Mouse (Mus musculus) heart, embryonic 15.5 days (tissue): Measurements from ENCODE around the gene Oard1. TPM values are rescaled to one million over a fixed set of nuclear protein-coding genes. Genes with fewer than 3 reads are reported as not detected.
A peak's percentile ranks its signal among the peaks of the same experiment; 100 is the strongest.

Source experiments
- ATAC-seq: fragments of 200-750 bp; cut with Nextera tagmentation; replicated peaks from 2 replicates; pipeline ENCODE4 v1.8.0; 2017; ENCODE audit warnings: low read depth, moderate TSS enrichment; ENCODE audit not compliant: insufficient number of reproducible peaks, insufficient read depth, low FRiP score
- H3K27ac ChIP-seq: fragments of 300-500 bp; sonication (generic); 2 replicates; pipeline ENCODE4 v1.5.1; 2015; ENCODE audit warnings: mild to moderate bottlenecking, inconsistent platforms
- H3K27me3 ChIP-seq: fragments of 300-500 bp; sonication (generic); 2 replicates; pipeline ENCODE4 v1.6.1; 2015; ENCODE audit warnings: inconsistent platforms
- H3K36me3 ChIP-seq: fragments of 300-500 bp; sonication (generic); 2 replicates; pipeline ENCODE4 v1.6.1; 2015; ENCODE audit warnings: mild to moderate bottlenecking, inconsistent platforms
- H3K4me1 ChIP-seq: fragments of 300-500 bp; sonication (generic); replicated peaks from 2 replicates; pipeline ENCODE4 v1.6.1; 2015; ENCODE audit warnings: inconsistent platforms
- H3K4me2 ChIP-seq: fragments of 300-500 bp; sonication (generic); 2 replicates; pipeline ENCODE4 v1.6.1; 2015; ENCODE audit warnings: inconsistent platforms, mild to moderate bottlenecking, moderate library complexity
- H3K4me3 ChIP-seq: fragments of 300-500 bp; sonication (generic); 2 replicates; pipeline ENCODE4 v1.5.1; 2015; ENCODE audit warnings: mild to moderate bottlenecking, inconsistent platforms
- H3K9ac ChIP-seq: fragments of 300-500 bp; sonication (generic); 2 replicates; pipeline ENCODE4 v1.6.1; 2015; ENCODE audit warnings: mild to moderate bottlenecking, inconsistent platforms
- H3K9me3 ChIP-seq: fragments of 300-500 bp; sonication (generic); replicated peaks from 2 replicates; pipeline ENCODE4 v1.6.1; 2016; ENCODE audit warnings: inconsistent platforms
- WGBS: fragments of 180-500 bp; shearing (Covaris S2); methylation state at CpG from one replicate; pipeline ENCODE4 v1.1.7; 2015; ENCODE audit warnings: mixed read lengths; 5-methylcytosine and 5-hydroxymethylcytosine counted together
- polyA plus RNA-seq: library from polyadenylated mRNA; unstranded; fragments of >200 nt; fragmentation: Nextera tagmentation; extraction: Ambion mirVana; gene quantifications from 2 replicates; pipeline ENCODE4 v1.2.1, GENCODE M21; 2015

Gene Oard1
- polyA plus RNA-seq, 1 experiment from 2014 or later, result 33.5 TPM

DNA sequence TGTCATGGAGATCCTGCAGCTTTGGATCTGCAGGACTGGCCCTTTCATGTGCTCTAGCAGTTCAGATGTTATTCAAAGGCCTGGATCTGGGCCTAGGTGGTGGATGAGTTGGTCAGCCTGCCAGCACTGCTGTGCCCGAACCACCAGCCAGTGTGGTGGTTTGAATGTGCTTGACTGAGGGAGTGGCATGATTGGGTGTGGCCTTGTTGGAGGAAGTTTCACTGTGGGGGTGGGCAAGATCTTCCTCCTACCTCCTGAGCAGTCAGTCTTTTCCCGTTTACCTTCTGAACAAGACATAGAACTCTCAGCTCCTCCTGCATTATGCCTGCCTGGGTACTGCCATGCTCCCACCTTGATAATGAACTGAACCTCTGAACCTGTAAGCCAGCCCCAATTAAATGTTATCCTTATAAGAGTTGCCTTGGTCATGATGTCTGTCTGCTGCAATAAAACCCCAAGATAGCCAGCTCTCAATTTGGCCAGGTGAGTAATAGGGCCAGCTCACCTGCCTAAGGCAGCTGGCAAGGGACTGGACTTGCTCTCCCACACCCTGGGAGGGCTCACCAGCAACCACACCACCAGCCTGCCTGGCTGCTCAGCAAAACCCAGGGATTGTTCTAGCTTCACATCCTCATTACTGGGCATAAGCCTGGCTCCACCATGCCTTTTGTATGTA is 23.9 kb upstream of the Oard1 start:
- no peak overlapping the region for H3K4me2 ChIP-seq
- H3K9ac ChIP-seq, result no peak overlapping the region
- WGBS, result 63% methylated on average over 2 of the region's 2 CpGs
- peaks cover 48% of the 10 kb centered on the region for H3K36me3 ChIP-seq
- no peaks in the 10 kb centered on the region for H3K9me3 ChIP-seq
- no peak overlapping the region for H3K27ac ChIP-seq
- no peak overlapping the region for H3K4me3 ChIP-seq
- ATAC-seq, result no peak
- H3K27me3 ChIP-seq, result no peaks in the 10 kb centered on the region
- no peaks in the 10 kb centered on the region for H3K4me1 ChIP-seq

DNA sequence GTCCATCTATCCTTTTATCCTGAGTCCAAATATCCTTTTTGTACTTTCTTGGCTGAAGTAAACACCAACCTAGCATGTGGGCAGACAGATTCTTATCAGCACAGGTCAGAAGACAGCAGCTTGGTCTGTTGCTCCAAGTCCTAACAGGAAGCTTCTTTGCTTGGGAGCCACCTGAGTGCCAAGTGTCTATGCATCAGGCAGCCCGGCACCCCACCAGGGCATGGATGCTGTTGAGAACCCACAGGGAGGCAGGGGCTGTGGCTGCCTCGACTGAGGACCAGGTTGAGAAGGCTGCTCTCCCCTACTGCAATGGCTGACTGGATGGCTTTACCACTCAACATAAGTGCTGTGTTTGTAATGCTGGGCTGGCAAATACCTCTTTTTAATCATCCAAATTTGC is 21.1 kb upstream of the Oard1 start:
- Histone ChIP-seq H3K4me2 (no peak overlapping the region), H3K36me3 (peaks cover 76% of the 10 kb centered on the region), H3K27ac (no peak overlapping the region), H3K4me1 (no peaks in the 10 kb centered on the region), H3K4me3 (no peak overlapping the region), H3K9me3 (no peaks in the 10 kb centered on the region), H3K27me3 (no peaks in the 10 kb centered on the region), H3K9ac (no peak overlapping the region)
- no peak for ATAC-seq
- 81% methylated on average over 2 of the region's 2 CpGs for WGBS

DNA sequence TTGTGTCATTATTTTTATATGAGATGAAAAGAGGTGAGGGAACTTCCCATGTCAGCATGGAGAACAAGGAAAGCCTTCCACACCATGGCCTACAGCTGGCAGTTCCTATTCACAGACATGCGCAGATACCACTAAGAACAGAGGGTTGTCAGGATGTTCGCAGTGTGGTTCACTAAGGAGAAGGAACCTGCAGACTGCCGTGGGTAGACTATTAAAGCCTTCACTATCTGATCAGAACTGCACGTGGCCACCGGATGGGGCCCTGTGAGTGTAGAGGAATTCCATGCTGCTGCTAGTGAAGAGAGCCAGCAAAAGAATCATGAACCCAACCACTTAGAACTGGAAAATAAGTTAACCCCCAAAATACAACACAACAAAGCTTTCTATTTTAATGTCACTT is 20.4 kb upstream of the Oard1 start:
- H3K4me3 ChIP-seq, result no peak overlapping the region
- no peak overlapping the region for H3K27ac ChIP-seq
- no peak overlapping the region for H3K4me2 ChIP-seq
- ATAC-seq, result no peak
- peaks cover 83% of the 10 kb centered on the region for H3K36me3 ChIP-seq
- 65% methylated on average over 5 of the region's 5 CpGs for WGBS
- no peaks in the 10 kb centered on the region for H3K4me1 ChIP-seq
- no peak overlapping the region for H3K9ac ChIP-seq
- H3K9me3 ChIP-seq, result no peaks in the 10 kb centered on the region
- no peaks in the 10 kb centered on the region for H3K27me3 ChIP-seq

DNA sequence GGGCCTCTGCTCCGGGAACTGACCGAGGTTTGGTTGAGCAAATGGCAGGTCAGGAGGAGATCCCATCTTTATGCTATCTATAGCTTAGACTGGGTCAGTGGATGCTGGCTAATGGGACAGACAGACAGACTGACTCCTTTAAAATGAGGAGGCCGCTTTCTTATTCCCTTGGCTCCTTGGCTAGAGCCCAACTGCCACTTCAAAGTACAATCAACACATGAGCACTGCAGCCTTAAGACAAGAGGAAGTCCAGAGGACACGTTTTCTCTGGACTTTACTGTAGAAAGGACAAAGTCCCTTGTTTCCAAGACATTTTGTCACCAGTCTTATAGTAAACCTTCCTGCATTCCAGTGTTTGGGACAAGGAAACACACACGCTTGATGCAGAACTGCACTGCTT is 18.4 kb upstream of the Oard1 start:
- no peak for ATAC-seq
- Histone ChIP-seq H3K4me2 (no peak overlapping the region), H3K9ac (no peak overlapping the region), H3K4me1 (no peaks in the 10 kb centered on the region), H3K27me3 (no peaks in the 10 kb centered on the region), H3K36me3 (peaks cover 98% of the 10 kb centered on the region), H3K4me3 (no peak overlapping the region), H3K9me3 (no peaks in the 10 kb centered on the region), H3K27ac (no peak overlapping the region)
- WGBS, result 81% methylated on average over 5 of the region's 5 CpGs

DNA sequence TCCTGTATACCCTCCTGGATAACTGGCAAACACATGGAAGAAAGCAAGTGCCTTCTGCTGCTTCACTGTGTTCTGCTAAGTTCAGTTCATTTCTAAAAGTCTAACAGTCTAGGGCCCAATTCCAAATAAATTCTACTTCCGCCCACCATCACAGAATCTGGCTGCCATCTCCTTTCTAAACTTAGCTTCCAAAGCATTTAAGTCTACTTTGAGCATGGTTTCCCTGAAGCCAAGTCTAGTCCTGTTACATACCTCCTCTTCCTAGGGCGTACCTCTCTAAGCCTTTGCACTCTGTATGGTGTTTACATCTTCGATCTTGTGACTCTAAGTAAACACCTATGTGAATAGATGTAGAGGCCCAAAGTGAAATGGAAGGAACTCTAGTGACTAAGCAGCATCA is 17.2 kb upstream of the Oard1 start:
- Histone ChIP-seq H3K9me3 (no peaks in the 10 kb centered on the region), H3K27me3 (no peaks in the 10 kb centered on the region), H3K9ac (no peak overlapping the region), H3K4me1 (no peaks in the 10 kb centered on the region), H3K4me2 (no peak overlapping the region), H3K36me3 (peaks cover 88% of the 10 kb centered on the region), H3K4me3 (no peak overlapping the region), H3K27ac (no peak overlapping the region)
- 95% methylated on average over 3 of the region's 3 CpGs for WGBS
- no peak for ATAC-seq

DNA sequence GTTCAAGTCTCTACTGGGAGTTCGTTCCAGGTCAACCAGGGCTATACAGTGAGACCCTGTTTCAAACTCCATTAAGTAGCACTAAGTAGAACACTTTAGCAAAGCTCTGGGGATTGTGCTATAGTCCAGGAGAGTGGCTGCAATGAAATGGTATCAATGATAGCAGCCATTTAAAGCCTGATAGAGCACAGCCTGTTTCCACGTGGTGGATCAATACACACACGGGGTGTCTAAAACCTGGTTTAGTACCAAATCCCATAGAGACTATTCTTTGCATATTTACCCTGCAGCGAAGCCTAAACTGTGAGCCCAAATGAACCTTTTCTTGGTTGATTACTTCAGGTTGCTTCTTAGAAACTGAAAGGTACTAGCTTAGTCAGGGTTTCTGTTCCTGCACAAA is 8.1 kb upstream of the Oard1 start:
- peaks cover 5% of the 10 kb centered on the region; the same call in 1 of the 2 replicates for H3K4me1 ChIP-seq
- no peak overlapping the region for H3K27ac ChIP-seq
- H3K9me3 ChIP-seq, result no peaks in the 10 kb centered on the region
- ATAC-seq, result no peak
- H3K27me3 ChIP-seq, result no peaks in the 10 kb centered on the region
- WGBS, result 88% methylated on average over 4 of the region's 4 CpGs
- no peak overlapping the region for H3K9ac ChIP-seq
- peaks cover 28% of the 10 kb centered on the region for H3K36me3 ChIP-seq
- H3K4me2 ChIP-seq, result no peak overlapping the region
- H3K4me3 ChIP-seq, result no peak overlapping the region

DNA sequence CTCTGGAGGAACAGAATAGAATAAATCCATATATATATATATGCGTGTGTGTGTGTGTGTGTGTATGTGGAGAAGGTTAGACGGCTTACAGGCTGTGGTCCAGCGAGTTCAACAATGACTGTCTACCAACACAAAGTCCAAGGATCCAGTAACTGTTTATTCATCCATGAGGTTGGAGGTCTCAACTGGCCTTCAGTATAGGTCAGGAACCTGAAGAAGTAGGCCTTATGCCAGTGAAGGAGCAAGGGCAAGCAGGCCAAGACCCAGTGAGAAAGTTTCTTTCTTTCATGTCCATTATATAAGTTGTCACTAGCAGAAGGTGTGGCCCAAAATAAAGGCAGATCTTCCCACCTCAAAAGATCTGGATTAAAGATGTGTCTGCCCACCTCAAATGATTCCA is 7.1 kb upstream of the Oard1 start:
- Histone ChIP-seq H3K27me3 (no peaks in the 10 kb centered on the region), H3K4me2 (no peak overlapping the region), H3K4me3 (no peak overlapping the region), H3K27ac (no peak overlapping the region), H3K9me3 (no peaks in the 10 kb centered on the region), H3K9ac (no peak overlapping the region), H3K36me3 (peaks cover 25% of the 10 kb centered on the region), H3K4me1 (peaks cover 15% of the 10 kb centered on the region)
- 90% methylated on average over 3 of the region's 3 CpGs for WGBS
- ATAC-seq, result no peak

DNA sequence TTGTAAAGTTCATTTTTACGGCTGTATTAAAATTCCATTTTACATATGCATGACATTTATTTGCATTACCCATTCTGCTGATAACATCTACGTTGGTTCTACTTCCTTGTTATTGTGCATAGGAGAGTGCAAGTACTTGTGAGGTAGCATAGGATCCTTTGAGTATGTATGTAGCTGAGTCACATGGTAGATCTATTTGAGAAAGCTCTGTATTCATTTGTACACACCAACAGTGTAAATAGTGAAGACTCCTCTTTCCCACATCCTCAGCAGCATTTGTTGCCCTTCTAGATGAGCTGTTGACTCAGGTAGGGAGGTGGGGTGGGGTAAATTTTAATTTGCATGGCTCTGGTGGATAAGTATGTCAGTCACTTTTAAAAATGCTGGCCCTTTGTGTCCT is 6.0 kb upstream of the Oard1 start:
- Histone ChIP-seq H3K4me1 (peaks cover 22% of the 10 kb centered on the region), H3K27me3 (no peaks in the 10 kb centered on the region), H3K4me3 (no peak overlapping the region), H3K9me3 (no peaks in the 10 kb centered on the region), H3K36me3 (peaks cover 15% of the 10 kb centered on the region), H3K27ac (no peak overlapping the region), H3K9ac (no peak overlapping the region), H3K4me2 (no peak overlapping the region)
- ATAC-seq, result no peak
- 85% methylated on average over 2 of the region's 2 CpGs for WGBS

DNA sequence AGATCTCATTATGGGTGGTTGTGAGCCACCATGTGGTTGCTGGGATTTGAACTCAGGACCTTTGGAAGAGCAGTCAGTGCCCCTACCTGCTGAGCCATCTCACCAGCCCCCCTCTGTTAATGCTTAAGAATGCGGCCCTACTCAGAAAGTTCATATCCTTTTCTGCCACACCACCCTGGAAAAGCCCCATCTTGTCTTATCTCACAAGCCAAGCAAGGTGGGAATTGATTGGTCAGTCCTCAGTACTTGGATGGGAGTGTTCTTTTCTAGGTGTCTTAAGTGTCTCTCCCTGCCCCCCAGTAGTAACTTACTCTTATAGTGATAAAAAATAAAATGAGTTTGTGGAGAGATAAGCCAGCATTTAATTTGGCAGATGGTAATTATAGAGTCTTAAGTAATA is 5.1 kb upstream of the Oard1 start:
- Histone ChIP-seq H3K9ac (no peak overlapping the region), H3K9me3 (no peaks in the 10 kb centered on the region), H3K4me1 (peaks cover 22% of the 10 kb centered on the region), H3K4me3 (no peak overlapping the region), H3K27me3 (no peaks in the 10 kb centered on the region), H3K27ac (no peak overlapping the region), H3K36me3 (peaks cover 7% of the 10 kb centered on the region; the same call in 1 of the 2 replicates), H3K4me2 (no peak overlapping the region)
- WGBS, result 67% methylated on average over 1 of the region's 1 CpGs
- no peak for ATAC-seq

DNA sequence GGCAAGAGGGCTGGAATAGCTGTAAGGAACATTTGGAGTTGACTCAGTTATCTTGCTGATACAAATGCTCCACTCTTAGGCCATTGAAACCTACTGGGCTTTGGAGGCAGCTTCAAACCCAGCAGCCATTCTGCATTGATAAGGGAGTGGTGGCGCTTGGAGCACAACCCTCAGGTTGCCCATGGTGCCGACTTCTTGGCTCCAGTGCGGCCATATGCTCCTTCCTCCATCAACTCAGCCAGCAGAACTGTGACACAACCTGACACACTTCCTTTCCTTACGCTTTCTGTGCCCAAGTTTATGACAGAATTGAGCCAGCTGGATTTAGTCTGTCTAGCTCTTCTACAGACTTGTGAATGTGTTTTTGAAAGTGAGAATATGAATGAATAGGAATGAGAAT is 2.7 kb upstream of the Oard1 start:
- ATAC-seq, result no peak
- WGBS, result 63% methylated on average over 4 of the region's 4 CpGs
- Histone ChIP-seq H3K9me3 (no peaks in the 10 kb centered on the region), H3K27me3 (no peaks in the 10 kb centered on the region), H3K9ac (no peak overlapping the region), H3K4me1 (peaks cover 29% of the 10 kb centered on the region), H3K36me3 (0 out of 2 replicates have a peak, but pooled peaks cover 2% of the 10 kb centered on the region), H3K4me3 (0 out of 2 replicates have a peak overlapping the region, but pooled peaks have one; percentile 66), H3K4me2 (0 out of 2 replicates have a peak overlapping the region, but pooled peaks have one; percentile 11), H3K27ac (no peak overlapping the region)

DNA sequence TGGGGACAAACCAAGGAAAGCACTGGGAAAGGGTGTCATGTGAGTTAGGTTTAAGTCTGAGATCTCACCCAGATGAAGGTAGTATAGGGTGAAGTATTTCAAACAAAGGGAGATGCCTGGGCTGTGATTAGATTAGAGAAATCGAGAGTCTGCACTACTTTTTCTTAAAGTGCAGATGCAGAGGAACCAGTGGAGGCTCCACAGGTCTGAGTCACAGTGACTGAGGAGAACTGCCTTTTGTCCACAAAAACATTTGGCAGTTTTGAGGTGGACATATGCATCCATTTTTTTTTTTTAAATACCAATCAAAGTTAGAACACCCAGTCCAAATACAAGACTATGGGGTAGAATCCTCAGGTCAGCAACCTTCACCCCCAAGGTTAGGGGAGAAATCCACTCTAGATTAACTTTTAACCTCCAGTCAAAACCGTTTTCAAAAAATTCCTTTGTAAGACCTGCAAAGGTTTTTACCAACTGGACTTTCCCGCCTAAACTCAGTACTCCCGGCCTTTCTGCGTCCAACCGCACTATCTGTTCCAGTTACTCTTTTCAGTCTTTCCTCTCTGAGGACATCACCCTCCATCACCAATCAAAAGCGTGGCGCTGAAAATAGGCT is 1.8 kb upstream of the Oard1 start:
- H3K9ac ChIP-seq, result peak overlapping the region; percentile 83
- H3K27me3 ChIP-seq, result no peaks in the 10 kb centered on the region
- 6% methylated on average over 8 of the region's 8 CpGs for WGBS
- peak overlapping the region; percentile 79 for H3K4me2 ChIP-seq
- peaks cover 30% of the 10 kb centered on the region for H3K4me1 ChIP-seq
- H3K27ac ChIP-seq, result peak overlapping the region; percentile 98
- peak overlapping the region; percentile 66 for H3K4me3 ChIP-seq
- H3K9me3 ChIP-seq, result no peaks in the 10 kb centered on the region
- peaks cover 9% of the 10 kb centered on the region; the same call in 1 of the 2 replicates for H3K36me3 ChIP-seq
- no peak for ATAC-seq
